Mouse (Mus musculus) midbrain, postnatal 0 days (tissue): ENCODE results near the gene Tspan32. TPM values are rescaled to one million over a fixed set of nuclear protein-coding genes. Genes with fewer than 3 reads are reported as not detected.
A peak's percentile ranks its signal among the peaks of the same experiment; 100 is the strongest.

ENCODE experiments used
- ATAC-seq: fragments of 200-750 bp; cut with Nextera tagmentation; 2 replicates; pipeline ENCODE4 v1.8.0; 2017; ENCODE audit warnings: moderate number of reproducible peaks, mild to moderate bottlenecking, moderate TSS enrichment, moderate library complexity; ENCODE audit not compliant: low FRiP score
- DNase-seq: peaks from one replicate; pipeline ENCODE4 v3.0.0-alpha.2; 2015; ENCODE audit warnings: low spot score
- H3K27ac ChIP-seq: fragments of 300-500 bp; sonication (generic); 2 replicates; pipeline ENCODE4 v1.5.1; 2014; ENCODE audit warnings: low read depth, mild to moderate bottlenecking, low read length, mixed read lengths
- H3K27me3 ChIP-seq: fragments of 300-500 bp; sonication (generic); 2 replicates; pipeline ENCODE4 v1.6.1; 2014; ENCODE audit warnings: low read length, control low read depth, mixed read lengths; ENCODE audit not compliant: insufficient read depth
- H3K36me3 ChIP-seq: fragments of 300-500 bp; sonication (generic); 2 replicates; pipeline ENCODE4 v1.6.1; 2014; ENCODE audit warnings: low read length, control low read depth, mixed read lengths; ENCODE audit not compliant: insufficient read depth
- H3K4me1 ChIP-seq: fragments of 300-500 bp; sonication (generic); 2 replicates; pipeline ENCODE4 v1.6.1; 2014; ENCODE audit warnings: mild to moderate bottlenecking, control low read depth, antibody characterized with exemption, low read length, mixed read lengths; ENCODE audit not compliant: insufficient read depth
- H3K4me2 ChIP-seq: fragments of 300-500 bp; sonication (generic); 2 replicates; pipeline ENCODE4 v1.6.1; 2014; ENCODE audit warnings: low read depth, mild to moderate bottlenecking, low read length, mixed read lengths; ENCODE audit not compliant: poor library complexity, severe bottlenecking
- H3K4me3 ChIP-seq: fragments of 300-500 bp; sonication (generic); 2 replicates; pipeline ENCODE4 v1.5.1; 2014; ENCODE audit warnings: low read depth, mild to moderate bottlenecking, low read length, moderate library complexity
- H3K9ac ChIP-seq: fragments of 300-500 bp; sonication (generic); replicated peaks from 2 replicates; pipeline ENCODE4 v1.6.1; 2014; ENCODE audit warnings: mild to moderate bottlenecking, low read length, moderate library complexity, mixed read lengths; ENCODE audit not compliant: poor library complexity, severe bottlenecking
- H3K9me3 ChIP-seq: fragments of 300-500 bp; sonication (generic); 2 replicates; pipeline ENCODE4 v1.6.1; 2016; ENCODE audit warnings: low read length, control low read depth
- CTCF ChIP-seq: IDR thresholded peaks from 2 replicates; pipeline ENCODE4 v1.5.1; 2016; ENCODE audit warnings: antibody characterized with exemption, mild to moderate bottlenecking
- WGBS: fragments of 180-500 bp; shearing (Covaris S2); extraction: QIAGEN DNeasy Blood & Tissue Kit; methylation state at CpG from one replicate; pipeline ENCODE4 v1.1.7; 2014; 5-methylcytosine and 5-hydroxymethylcytosine counted together
- polyA plus RNA-seq: library from polyadenylated mRNA; unstranded; fragments of >200 nt; fragmentation: Nextera tagmentation; extraction: Ambion mirVana; gene quantifications from 2 replicates; pipeline ENCODE4 v1.2.1, GENCODE M21; 2015
- total RNA-seq: library from RNA; depleted of rRNA; stranded (reverse); fragments of >200 nt; gene quantifications from 2 replicates; pipeline ENCODE4 v1.2.3, GENCODE M21; 2014; rRNA removed

Tspan32 gene
- total RNA-seq (0.19 and 0.38 TPM in 2 replicates), polyA plus RNA-seq (0.37 and 0.38 TPM in 2 replicates)

- ATAC-seq: no peak
- H3K9me3 ChIP-seq: no peaks in the 10 kb centered on the region
- 77% methylated on average over 4 of the region's 4 CpGs for WGBS
Measured at GRCm38 (mm10) chr7:143004727-143005343, at the start of gene Tspan32. Gene Tspan32, plus strand, starts transcription at chr7:143005046.

GRCm38 (mm10) chr7:142956018-142956417, 48.8 kb upstream of the Tspan32 start:
- 76% methylated on average over 2 of the region's 2 CpGs for WGBS
- no peak overlapping the region for H3K9ac ChIP-seq
- DNase-seq (no peak), ATAC-seq (no peak)
- no peak overlapping the region for H3K4me2 ChIP-seq
- H3K27ac ChIP-seq: no peak overlapping the region
- H3K27me3 ChIP-seq: no peaks in the 10 kb centered on the region
- H3K4me3 ChIP-seq: no peak overlapping the region
- no peaks in the 10 kb centered on the region for H3K4me1 ChIP-seq
- no peaks in the 10 kb centered on the region for H3K36me3 ChIP-seq
- no peak for TF ChIP-seq CTCF
- no peaks in the 10 kb centered on the region for H3K9me3 ChIP-seq

More at GRCm38 (mm10) chr7:143004727-143005343, at the start of gene Tspan32:
- H3K27me3 ChIP-seq: no peaks in the 10 kb centered on the region
- no peak for TF ChIP-seq CTCF
- no peak within 1 kb of the TSS for H3K4me2 ChIP-seq
- no peaks in the 10 kb centered on the region for H3K36me3 ChIP-seq
- H3K4me3 ChIP-seq: no peak within 1 kb of the TSS
- no peak within 1 kb of the TSS for H3K27ac ChIP-seq
- H3K4me1 ChIP-seq: no peaks in the 10 kb centered on the region
- DNase-seq: no peak
- H3K9ac ChIP-seq: no peak within 1 kb of the TSS

GRCm38 (mm10) chr7:142958817-142959216, 46.0 kb upstream of the Tspan32 start:
- H3K27ac ChIP-seq: no peak overlapping the region
- ATAC-seq (no peak), DNase-seq (no peak)
- no peak overlapping the region for H3K4me2 ChIP-seq
- H3K4me3 ChIP-seq: no peak overlapping the region
- WGBS: 87% methylated on average over 1 of the region's 1 CpGs
- no peaks in the 10 kb centered on the region for H3K4me1 ChIP-seq
- H3K36me3 ChIP-seq: no peaks in the 10 kb centered on the region
- H3K9ac ChIP-seq: no peak overlapping the region
- H3K9me3 ChIP-seq: no peaks in the 10 kb centered on the region
- TF ChIP-seq CTCF: no peak
- no peaks in the 10 kb centered on the region for H3K27me3 ChIP-seq

GRCm38 (mm10) chr7:142959752-142960151, 45.1 kb upstream of the Tspan32 start:
- no peak for ATAC-seq

GRCm38 (mm10) chr7:142967414-142967883, 37.4 kb upstream of the Tspan32 start:
- DNase-seq (no peak), ATAC-seq (no peak)
- under 1% methylated on average over 33 of the region's 36 CpGs for WGBS
- H3K4me3 ChIP-seq: peak overlapping the region; percentile 33
- H3K36me3 ChIP-seq: no peaks in the 10 kb centered on the region
- H3K27me3 ChIP-seq: peaks cover 47% of the 10 kb centered on the region
- peak overlapping the region; percentile 69 for H3K4me2 ChIP-seq
- H3K9me3 ChIP-seq: no peaks in the 10 kb centered on the region
- no peaks in the 10 kb centered on the region for H3K4me1 ChIP-seq
- H3K9ac ChIP-seq: no peak overlapping the region
- H3K27ac ChIP-seq: no peak overlapping the region
- no peak for TF ChIP-seq CTCF

More at GRCm38 (mm10) chr7:142959752-142960151, 45.1 kb upstream of the Tspan32 start:
- no peak overlapping the region for H3K9ac ChIP-seq
- 64% methylated on average over 4 of the region's 4 CpGs for WGBS
- no peaks in the 10 kb centered on the region for H3K4me1 ChIP-seq
- H3K36me3 ChIP-seq: no peaks in the 10 kb centered on the region
- no peak overlapping the region for H3K4me2 ChIP-seq
- no peak for TF ChIP-seq CTCF
- H3K4me3 ChIP-seq: no peak overlapping the region
- H3K27ac ChIP-seq: no peak overlapping the region
- no peak for DNase-seq
- H3K27me3 ChIP-seq: no peaks in the 10 kb centered on the region
- no peaks in the 10 kb centered on the region for H3K9me3 ChIP-seq
